Mouse (Mus musculus): ENCODE measurements around the gene Spty2d1. TPM values are rescaled to one million over a fixed set of nuclear protein-coding genes. Genes with fewer than 3 reads are reported as not detected.

Gene Spty2d1
- polyA plus RNA-seq (2015; fragmentation: Nextera tagmentation; extraction: Ambion mirVana), result 5.4 and 6.3 TPM in 2 replicates

DNA sequence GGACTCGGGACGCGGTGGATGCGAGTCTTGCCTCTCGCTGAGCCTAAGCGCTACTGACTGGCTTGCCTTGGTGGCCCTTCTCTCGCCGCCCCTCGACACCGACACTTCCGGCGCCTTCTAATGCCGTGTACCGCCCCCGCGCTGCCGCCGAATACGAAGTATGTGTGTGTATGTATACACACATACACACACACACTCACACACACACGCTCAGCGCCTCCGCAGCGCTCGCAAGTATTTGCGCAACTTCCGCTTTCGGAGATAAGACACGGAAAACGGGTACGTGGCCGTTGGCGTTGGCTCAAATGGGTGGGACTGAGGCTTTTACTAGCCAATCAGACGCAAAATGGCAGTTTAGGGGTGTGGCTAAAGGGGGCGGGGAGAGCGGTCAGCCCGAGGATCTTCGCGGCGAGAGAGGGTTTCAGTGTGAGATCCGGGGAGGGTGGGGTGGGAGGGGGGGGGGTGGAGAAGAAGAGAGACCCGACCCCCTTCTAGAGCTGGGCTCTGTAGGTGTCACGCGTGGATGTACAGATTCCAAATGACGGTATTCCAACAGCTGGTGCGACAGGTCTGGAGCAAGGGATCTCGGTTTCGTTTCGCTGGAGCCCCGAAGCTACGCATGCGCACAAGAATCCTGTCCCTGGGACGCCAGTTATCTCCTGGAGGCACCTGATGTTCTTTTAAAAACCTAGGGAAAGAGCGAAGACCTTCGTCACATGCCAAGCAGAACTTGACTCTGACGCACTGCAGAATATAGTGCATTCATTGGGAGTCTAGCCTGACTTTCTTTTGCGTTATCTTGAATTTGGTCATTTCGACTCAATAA, at the start of gene Spty2d1:
Gene Spty2d1, minus strand, starts transcription at position 244 of the 826 bp plus-strand sequence.

DNA sequence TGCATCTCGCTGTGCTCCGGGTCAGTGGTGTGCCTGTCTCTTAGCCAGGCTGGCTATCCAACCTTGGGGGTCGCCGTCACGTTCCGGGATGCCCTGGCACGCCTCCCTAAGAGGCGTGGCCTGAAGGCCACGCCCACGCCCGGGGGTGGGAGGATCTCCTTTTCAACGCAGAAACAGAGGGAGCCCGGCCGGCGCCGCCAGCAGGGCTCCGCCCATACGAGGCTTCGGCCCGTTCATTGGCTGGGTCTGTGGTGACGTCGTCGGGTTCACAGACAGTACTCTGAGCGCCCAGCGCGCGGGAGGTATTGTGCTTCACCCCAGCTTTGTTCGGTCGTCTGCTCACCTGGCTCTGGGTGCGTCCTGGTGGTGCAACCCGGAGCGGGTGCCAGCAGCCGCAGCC, 42.2 kb upstream of the Spty2d1 start, which contains the start of gene Tmem86a:
Gene Tmem86a, plus strand, starts transcription at position 236 of the 400 bp plus-strand sequence.

DNA sequence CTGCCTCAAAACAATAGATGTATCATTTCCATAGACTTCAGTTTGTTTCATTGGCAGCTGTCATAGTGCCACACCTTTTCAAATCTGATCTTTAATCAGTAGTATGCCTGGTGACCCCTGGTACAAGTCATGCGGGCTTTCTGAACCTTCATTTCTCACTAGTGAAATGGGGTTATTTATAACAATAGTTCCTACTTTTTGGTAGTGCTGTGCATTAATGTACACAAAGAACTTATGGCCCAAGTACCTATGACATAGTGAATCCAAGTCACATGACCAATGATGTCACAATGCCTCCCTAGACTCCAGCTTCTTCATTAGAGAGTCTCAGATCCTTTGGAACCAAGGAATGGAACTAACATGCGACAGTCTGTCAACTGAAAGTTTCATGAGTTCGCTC, 24.9 kb downstream of the Spty2d1 start, which contains the start of gene Gm9999:
Gene Gm9999, plus strand, starts transcription at position 301 of the 400 bp plus-strand sequence.

GRCm38 (mm10) chr7:46957831-46958691, 50.1 kb downstream of the Spty2d1 start, which contains the start of gene Uevld:
Uevld (minus strand) TSS chr7:46958527.

Other genes starting within 250 kb of the Spty2d1 start
- gene Hps5, start 212.3 kb downstream of the Spty2d1 start, polyA plus RNA-seq (2015; fragmentation: Nextera tagmentation; extraction: Ambion mirVana), result 8.0 and 10.0 TPM in 2 replicates
- gene Gtf2h1, start 212.3 kb downstream of the Spty2d1 start, polyA plus RNA-seq (2015; fragmentation: Nextera tagmentation; extraction: Ambion mirVana), result 32.9 and 34.2 TPM in 2 replicates
- 656 and 673 TPM in 2 replicates for gene Ldha, start 166.9 kb downstream of the Spty2d1 start, polyA plus RNA-seq (2015; fragmentation: Nextera tagmentation; extraction: Ambion mirVana)
- gene Ldhc, start 147.2 kb downstream of the Spty2d1 start, polyA plus RNA-seq (2015; fragmentation: Nextera tagmentation; extraction: Ambion mirVana), result not detected in 2 replicates
- 242 and 250 TPM in 2 replicates for gene Tsg101, start 88.4 kb downstream of the Spty2d1 start, polyA plus RNA-seq (2015; fragmentation: Nextera tagmentation; extraction: Ambion mirVana)
- 3.9 and 4.4 TPM in 2 replicates for gene Uevld, start 49.9 kb downstream of the Spty2d1 start, polyA plus RNA-seq (2015; fragmentation: Nextera tagmentation; extraction: Ambion mirVana)
- gene Gm9999, start 24.8 kb downstream of the Spty2d1 start, polyA plus RNA-seq (2015; fragmentation: Nextera tagmentation; extraction: Ambion mirVana), result not detected in 2 replicates
- gene Tmem86a, start 42.2 kb upstream of the Spty2d1 start, polyA plus RNA-seq (2015; fragmentation: Nextera tagmentation; extraction: Ambion mirVana), result 28.1 and 29.1 TPM in 2 replicates
- gene Ptpn5, start 125.3 kb upstream of the Spty2d1 start, polyA plus RNA-seq (2015; fragmentation: Nextera tagmentation; extraction: Ambion mirVana), result 142 and 180 TPM in 2 replicates
- not detected in 2 replicates for gene Mrgpra6, start 196.5 kb upstream of the Spty2d1 start, polyA plus RNA-seq (2015; fragmentation: Nextera tagmentation; extraction: Ambion mirVana)
- not detected in 2 replicates for gene Mrgpra9, start 244.4 kb upstream of the Spty2d1 start, polyA plus RNA-seq (2015; fragmentation: Nextera tagmentation; extraction: Ambion mirVana)

Data from neural tube, postnatal 0 days (tissue).